Mouse (Mus musculus) thymus, postnatal 0 days (tissue): ENCODE data around the gene Trib2. TPM values are rescaled to one million over a fixed set of nuclear protein-coding genes. Genes with fewer than 3 reads are reported as not detected.

ENCODE experiments used
- DNase-seq: peaks from one replicate; pipeline ENCODE4 v3.0.0-alpha.2; 2015; ENCODE audit warnings: low spot score
- polyA plus RNA-seq: library from polyadenylated mRNA; unstranded; fragments of >200 nt; fragmentation: Nextera tagmentation; extraction: Ambion mirVana; gene quantifications from 2 replicates; pipeline ENCODE4 v1.2.1, GENCODE M21; 2015

Trib2 gene
- 29.8 and 31.2 TPM in 2 replicates for polyA plus RNA-seq

GRCm38 (mm10) chr12:15816740-15817178 is at the start of gene Trib2:
TSS of gene Trib2 (minus strand) at chr12:15816922.
- peak; percentile 96 for DNase-seq

- DNase-seq: no peak
These were observed 41.3 kb upstream of the Trib2 start for GRCm38 (mm10) chr12:15858005-15858404.

- no peak for DNase-seq
These were observed 39.2 kb upstream of the Trib2 start for GRCm38 (mm10) chr12:15855891-15856290.

GRCm38 (mm10) chr12:15852781-15853180 is 36.1 kb upstream of the Trib2 start:
- DNase-seq: no peak

- DNase-seq: no peak
These were observed 35.3 kb upstream of the Trib2 start for GRCm38 (mm10) chr12:15852031-15852430.

- DNase-seq: no peak
These were observed 33.7 kb upstream of the Trib2 start for GRCm38 (mm10) chr12:15850441-15850895.

GRCm38 (mm10) chr12:15849861-15850294 is 33.2 kb upstream of the Trib2 start:
- no peak for DNase-seq

GRCm38 (mm10) chr12:15848391-15848790 is 31.7 kb upstream of the Trib2 start:
- no peak for DNase-seq

- no peak for DNase-seq
These were observed 28.0 kb upstream of the Trib2 start for GRCm38 (mm10) chr12:15844701-15845100.

- no peak for DNase-seq
These were observed 24.3 kb upstream of the Trib2 start for GRCm38 (mm10) chr12:15840864-15841557.

GRCm38 (mm10) chr12:15838201-15838600 is 21.5 kb upstream of the Trib2 start:
- DNase-seq: no peak

GRCm38 (mm10) chr12:15837566-15837965 is 20.8 kb upstream of the Trib2 start:
- no peak for DNase-seq

GRCm38 (mm10) chr12:15832674-15833052 is 15.9 kb upstream of the Trib2 start:
- no peak for DNase-seq

- DNase-seq: no peak
These were observed 15.4 kb upstream of the Trib2 start for GRCm38 (mm10) chr12:15831941-15832673.

GRCm38 (mm10) chr12:15830750-15831149 is 14.0 kb upstream of the Trib2 start:
- no peak for DNase-seq

GRCm38 (mm10) chr12:15828815-15829398 is 12.2 kb upstream of the Trib2 start:
- no peak for DNase-seq

- DNase-seq: no peak
These were observed 4.3 kb upstream of the Trib2 start for GRCm38 (mm10) chr12:15821019-15821418.

GRCm38 (mm10) chr12:15817365-15817764 is 643 bp upstream of the Trib2 start:
- no peak for DNase-seq

GRCm38 (mm10) chr12:15816254-15816605 is 492 bp downstream of the Trib2 start:
- DNase-seq: peak; percentile 70

- DNase-seq: peak; percentile 88
These were observed 1.0 kb downstream of the Trib2 start for GRCm38 (mm10) chr12:15815576-15816253.

- DNase-seq: no peak
These were observed 1.5 kb downstream of the Trib2 start for GRCm38 (mm10) chr12:15815170-15815575.
